Mouse (Mus musculus): ENCODE data around the gene Sass6.

DNA sequence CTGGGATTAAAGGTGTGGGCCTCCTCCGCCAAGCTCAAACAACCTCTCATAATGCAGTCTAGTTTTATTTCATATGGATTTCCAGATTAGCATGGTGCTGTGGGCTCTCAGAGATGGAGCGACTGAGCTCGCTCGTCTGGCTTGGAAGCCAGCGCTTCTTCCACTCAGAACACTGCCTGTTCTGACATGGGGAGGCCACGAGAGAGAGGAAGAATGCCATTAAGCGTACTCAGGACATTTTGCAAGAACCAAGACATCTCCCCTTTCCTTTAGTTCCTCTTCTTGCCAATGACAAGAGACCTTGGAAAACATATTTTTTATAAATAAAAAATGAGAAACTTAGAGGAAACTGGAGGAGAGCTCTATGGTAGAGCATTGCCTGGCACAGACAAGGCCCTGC lies 54.0 kb downstream of the Sass6 start:
- TF ChIP-seq TCF3 (IDR thresholded peaks at IDR 0.05; ENCODE audit: insufficient read length, low read depth) (no peak), MYOG (IDR thresholded peaks at IDR 0.05; ENCODE audit: control insufficient read depth in 1 of 3, insufficient read depth in 1 of 3, insufficient read length in 2 of 3, low read depth in 2 of 3) (no peak), POLR2AphosphoS2 (IDR thresholded peaks at IDR 0.05; ENCODE audit: insufficient read length, low read depth) (no peak), E2F4 (IDR thresholded peaks at IDR 0.05; ENCODE audit: insufficient read depth) (no peak), MAX (IDR thresholded peaks at IDR 0.05; ENCODE audit: low read depth) (no peak), CEBPB (IDR thresholded peaks at IDR 0.05; ENCODE audit: insufficient read depth, poor library complexity, severe bottlenecking) (no peak), POLR2A (IDR thresholded peaks at IDR 0.05; ENCODE audit: insufficient read length, low read depth) (no peak)
